Mouse (Mus musculus) brain, embryonic 18.5 days (tissue): Measurements from ENCODE around the gene Lekr1.

Source experiments
- DNase-seq: peaks from one replicate; pipeline ENCODE4 v3.0.0-alpha.2; 2012; ENCODE audit warnings: low read depth, low spot score

The Lekr1 gene

GRCm38 (mm10) chr3:65665977-65666766 is at the start of gene Lekr1:
TSS of gene Lekr1 (plus strand) at chr3:65666228.
- no peak for DNase-seq

DNA sequence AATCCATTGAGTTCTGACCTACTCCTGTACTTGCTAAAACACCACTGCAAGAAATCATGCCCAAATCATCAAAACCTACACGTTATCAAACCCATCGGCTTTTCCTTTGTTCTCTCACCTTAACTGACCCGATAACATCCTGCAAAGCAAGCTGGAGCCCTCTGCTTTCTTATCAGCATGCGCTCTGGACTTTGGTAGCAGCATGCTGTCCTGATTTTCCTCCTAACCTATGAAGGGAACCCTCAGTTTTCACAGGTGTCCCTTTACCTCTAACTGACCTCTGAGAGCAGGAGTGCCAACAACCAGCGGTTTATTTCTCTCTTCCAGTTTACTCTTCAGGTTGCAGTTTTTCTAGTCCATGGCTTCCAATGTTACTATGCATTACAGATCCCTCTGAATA is 48.5 kb upstream of the Lekr1 start:
- DNase-seq, result no peak

- DNase-seq, result no peak
Measured at GRCm38 (mm10) chr3:65619340-65619739, 46.7 kb upstream of the Lekr1 start.

DNA sequence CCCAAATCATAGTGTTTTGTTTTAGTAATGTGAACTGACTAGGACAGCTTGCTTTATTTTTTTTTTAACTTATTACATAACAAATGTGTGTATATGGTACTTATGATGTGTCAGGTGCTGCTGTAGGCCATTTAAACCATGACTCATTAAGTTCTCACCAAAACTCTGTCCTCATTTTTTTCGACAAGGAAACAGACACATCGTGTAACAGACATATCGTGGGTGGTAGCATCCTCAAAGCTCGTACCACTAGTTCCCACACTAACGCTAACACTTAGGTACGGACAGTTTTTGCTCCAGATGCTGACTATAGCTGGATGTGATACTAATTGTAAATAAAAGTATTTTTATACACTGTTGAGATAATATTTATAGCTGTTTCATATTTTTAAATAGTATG is 43.0 kb upstream of the Lekr1 start:
- no peak for DNase-seq

DNA sequence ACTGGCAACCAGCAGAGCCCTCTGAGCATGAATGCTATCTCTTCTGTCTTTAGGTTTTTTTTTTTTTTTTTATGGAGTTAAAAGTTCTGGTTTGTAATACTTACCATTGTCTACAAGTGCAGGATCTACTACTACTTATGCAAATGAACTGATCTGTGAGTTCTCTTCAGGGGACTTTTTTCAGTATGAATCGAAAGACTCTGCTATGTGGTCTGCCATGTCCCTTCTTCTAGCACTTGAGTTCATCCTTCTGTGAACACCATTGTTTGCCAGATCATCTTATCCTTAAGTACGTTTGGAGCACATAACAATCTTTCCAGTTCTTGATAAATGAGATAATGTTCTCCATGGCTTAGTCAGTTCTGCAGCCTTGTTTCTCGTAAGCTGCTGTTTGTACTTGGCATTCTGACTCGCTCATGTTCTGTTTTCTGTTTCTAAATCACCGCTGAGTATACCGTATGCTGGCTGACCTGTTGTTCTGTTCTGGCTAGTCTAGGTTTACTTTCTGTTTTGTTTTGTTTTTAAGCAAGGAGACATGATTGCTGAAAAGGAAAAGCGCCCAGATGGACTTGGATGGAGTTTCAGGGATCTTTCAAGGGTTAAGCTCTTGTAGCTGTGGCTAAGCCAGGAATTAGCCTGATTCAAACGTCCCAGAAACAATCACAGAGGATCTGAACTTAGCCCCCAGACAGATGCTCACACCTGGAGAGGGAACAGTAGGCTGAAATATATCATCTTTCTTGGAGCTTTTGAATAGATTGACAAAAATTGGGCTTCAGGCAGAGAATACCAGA is 40.3 kb upstream of the Lekr1 start:
- no peak for DNase-seq

DNA sequence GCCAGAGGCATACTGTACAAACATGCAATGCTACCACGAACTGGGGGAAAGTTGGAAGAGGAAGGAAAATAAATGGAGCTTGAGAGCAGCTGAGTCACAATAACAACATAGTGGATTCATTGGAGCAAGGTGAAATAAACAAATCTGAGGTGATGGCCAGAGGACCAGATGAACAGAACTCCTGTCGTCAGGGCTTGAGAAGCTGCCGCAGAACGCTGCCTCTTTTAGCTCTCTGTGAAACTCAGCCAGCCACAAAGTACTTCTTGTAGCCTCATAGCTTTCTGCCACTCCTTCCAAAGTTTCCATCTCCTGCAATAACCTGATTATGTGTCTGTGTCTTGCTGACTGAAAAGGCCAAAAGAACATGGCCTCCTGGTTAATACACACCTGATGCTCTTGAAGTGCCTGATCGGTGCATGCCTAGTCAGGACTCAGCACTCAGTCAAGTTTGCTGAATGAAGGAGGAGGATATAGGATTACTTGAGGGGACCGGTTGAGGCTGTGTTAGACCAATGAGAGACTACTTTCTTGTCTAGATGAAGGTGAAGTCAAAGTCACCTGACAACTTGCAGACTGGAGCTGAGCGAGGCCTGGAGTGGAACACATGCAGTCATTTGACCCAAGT is 39.6 kb upstream of the Lekr1 start:
- no peak for DNase-seq

DNA sequence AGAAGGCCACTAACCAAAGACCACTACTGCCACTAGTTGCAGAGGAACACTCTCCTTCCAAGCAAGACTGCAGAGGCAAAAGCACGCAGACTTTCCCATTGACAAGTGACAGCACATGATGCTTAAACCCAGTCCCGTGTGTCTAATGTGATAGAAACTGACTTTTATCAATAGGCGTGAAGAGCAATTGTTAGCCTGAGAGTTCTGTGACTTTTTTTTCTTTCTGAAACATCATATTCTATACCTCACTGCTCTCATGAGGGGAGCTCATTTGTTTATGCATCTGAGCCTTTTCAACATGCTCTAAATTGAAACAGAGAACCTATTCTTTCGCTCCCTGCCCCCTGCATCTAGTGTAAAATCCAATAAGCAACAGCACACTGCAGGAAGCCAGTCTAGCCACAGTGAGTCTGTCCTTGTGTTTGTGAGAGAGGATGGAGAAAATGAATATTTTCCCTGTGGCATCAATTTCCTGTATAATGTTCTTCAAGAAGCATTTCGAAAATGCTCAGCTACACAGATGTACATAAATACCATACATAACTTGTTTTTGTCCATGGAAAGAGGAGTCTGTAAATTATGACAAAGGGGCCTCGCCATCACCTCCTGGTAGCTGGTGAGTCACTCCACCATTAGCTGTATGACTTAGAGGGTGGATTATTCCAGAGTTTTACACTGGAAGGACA is 38.9 kb upstream of the Lekr1 start:
- no peak for DNase-seq

GRCm38 (mm10) chr3:65627707-65628028 is 38.4 kb upstream of the Lekr1 start:
- no peak for DNase-seq

GRCm38 (mm10) chr3:65629565-65630112 is 36.4 kb upstream of the Lekr1 start:
- DNase-seq, result no peak

GRCm38 (mm10) chr3:65633604-65634003 is 32.4 kb upstream of the Lekr1 start:
- DNase-seq, result no peak

- DNase-seq, result no peak
Measured at GRCm38 (mm10) chr3:65635983-65636382, 30.0 kb upstream of the Lekr1 start.

DNA sequence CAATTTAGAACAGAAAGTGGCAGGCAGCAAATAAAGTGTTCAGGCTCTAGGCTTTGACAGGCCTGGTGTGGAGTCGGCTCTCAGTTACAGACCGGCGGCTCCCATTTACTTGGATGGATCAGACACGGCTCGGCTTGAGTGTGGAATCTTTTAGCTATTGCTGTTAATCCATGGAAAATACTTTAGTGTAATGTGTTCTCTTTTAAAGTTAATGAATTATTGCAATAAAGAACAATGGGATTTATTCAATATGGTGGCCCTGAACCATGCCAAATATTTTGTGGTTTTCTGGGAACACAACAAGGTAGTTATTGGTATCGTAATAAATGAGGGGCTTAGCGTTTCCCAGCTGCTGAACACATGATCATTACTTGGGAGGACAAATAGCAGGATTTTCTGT is 28.7 kb upstream of the Lekr1 start:
- DNase-seq, result no peak

GRCm38 (mm10) chr3:65638896-65639295 is 27.1 kb upstream of the Lekr1 start:
- no peak for DNase-seq

- DNase-seq, result no peak
Measured at GRCm38 (mm10) chr3:65639454-65640014, 26.5 kb upstream of the Lekr1 start.

DNA sequence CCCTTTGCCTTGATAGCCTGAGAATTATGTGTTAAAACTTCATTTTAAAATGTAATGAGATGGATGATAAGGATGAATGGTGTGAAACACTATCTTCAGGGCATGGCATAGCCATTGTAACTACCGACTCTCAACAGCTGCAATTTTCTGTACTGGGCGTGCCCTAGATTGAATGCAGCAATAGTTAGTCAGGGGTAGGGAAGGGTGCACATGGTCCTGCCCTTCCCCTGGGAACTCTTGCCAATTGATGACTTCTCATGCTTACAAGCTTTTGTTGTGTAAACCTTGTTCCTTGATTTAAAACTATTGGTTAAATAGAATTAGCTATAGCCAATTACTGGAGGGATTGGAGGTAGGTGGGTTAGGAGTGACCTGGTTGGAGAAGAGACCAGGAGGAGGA is 23.1 kb upstream of the Lekr1 start:
- DNase-seq, result no peak

DNA sequence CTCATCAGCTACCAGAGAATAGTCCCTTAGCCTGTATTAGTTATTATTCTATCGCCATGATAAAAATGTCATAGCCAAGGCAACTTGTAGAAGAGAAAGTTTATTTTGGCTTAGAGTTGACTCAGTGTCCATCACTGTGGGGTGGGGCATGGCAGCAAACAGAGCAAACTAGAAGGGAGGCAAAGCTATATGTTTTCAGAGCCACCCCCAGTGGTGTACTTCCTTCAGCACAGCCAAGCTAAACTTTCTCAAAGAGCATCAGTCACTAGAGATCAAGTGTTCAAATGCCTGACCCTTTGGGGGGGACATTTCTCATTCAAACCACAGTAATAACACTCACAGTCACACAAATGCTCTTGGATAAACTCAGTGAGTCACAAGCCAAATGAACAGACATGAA is 22.4 kb upstream of the Lekr1 start:
- DNase-seq, result no peak

DNA sequence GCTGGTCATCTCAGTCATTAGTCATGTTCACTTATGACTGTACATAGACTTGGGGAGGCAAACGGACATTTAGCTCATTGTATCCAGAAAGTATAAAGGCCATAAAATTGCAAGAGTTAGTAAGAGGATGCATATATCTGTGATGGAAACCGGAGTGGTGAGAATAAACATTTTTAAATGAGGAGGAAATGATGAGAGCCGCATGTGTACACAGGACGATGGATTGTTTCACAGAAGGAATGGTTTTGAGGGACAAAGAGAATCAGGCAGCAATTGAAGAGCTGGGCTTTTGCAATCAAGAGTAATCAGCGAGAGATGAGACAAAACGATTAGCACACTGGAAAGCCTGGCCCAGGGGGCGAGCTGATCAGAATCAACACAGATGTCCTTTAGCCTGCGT is 18.4 kb upstream of the Lekr1 start:
- DNase-seq, result no peak

DNA sequence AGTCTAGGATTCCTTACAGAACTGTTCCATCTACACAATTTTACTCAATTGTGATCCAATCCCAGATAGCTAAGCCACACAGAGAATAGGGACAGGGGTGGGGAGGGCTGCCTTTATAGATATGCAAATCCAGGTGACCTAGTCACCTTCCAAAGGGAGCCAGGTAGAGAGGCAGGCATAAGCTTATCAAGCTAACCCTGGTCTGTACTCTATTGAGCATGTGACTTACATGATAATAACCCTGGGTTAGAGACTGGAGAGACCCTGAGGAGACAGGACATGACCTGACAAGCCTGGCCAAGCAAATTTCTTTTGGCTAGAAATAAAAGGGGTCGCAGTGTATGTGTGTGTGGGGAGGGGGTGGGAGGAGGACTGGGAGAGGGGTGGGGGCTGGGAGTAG is 17.1 kb upstream of the Lekr1 start:
- no peak for DNase-seq

GRCm38 (mm10) chr3:65650156-65650815 is 15.7 kb upstream of the Lekr1 start:
- DNase-seq, result no peak

DNA sequence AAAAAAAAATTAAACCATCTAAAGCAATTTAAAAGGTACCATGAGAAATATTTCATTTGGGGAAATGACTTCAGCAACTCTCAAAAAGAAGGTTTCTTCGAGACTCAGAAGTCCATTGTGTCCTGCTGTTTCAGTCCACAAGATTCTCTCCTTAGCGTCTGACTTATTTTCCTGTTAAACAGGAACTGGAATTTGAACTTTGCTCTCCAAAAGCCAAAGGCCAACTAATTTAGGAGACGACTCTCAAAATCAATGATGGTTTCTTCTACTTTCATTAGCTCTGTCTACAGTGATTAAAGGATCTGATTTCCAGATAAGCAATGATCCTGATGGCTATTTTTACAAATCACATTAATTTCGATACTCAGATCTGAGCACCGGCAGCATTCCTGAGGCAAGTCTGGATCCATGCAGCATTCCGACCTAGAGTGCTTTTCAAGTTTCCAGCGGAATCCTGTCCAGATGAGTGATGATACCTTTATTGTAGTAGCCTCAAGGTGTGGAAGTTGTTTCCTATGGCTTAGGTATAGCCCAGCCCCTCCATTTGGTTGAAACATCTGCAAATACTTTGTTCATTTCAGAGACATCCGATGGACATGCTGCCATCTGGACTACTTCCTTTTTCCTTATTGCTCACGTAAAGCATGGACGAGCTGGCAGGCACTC is 11.4 kb upstream of the Lekr1 start:
- DNase-seq, result no peak
